Mouse (Mus musculus) kidney, adult 2 months (tissue): Measurements from ENCODE around the gene Ago3.

ENCODE experiments used
- CTCF ChIP-seq: fragments of 200-500 bp; conservative IDR thresholded peaks from 2 replicates; pipeline ENCODE4 v1.5.1; 2011; ENCODE audit warnings: low read depth, mild to moderate bottlenecking, control low read depth, low read length, moderate library complexity, mixed read lengths; ENCODE audit not compliant: insufficient read depth, insufficient read length
- POLR2A ChIP-seq: fragments of 200-500 bp; IDR thresholded peaks from one replicate; pipeline ENCODE4 v1.6.1; 2011; ENCODE audit warnings: low read depth, low read length, control low read depth

- TF ChIP-seq CTCF (no peak), POLR2A (no peak)
Observed at GRCm38 (mm10) chr4:126371497-126371896, 57.9 kb downstream of the Ago3 start.
